Mouse (Mus musculus): ENCODE data around the gene D1Ertd622e. TPM values are rescaled to one million over a fixed set of nuclear protein-coding genes. Genes with fewer than 3 reads are reported as not detected.

Gene D1Ertd622e
- polyA plus RNA-seq, 1 experiment from 2014 or later = 55.5 TPM

DNA sequence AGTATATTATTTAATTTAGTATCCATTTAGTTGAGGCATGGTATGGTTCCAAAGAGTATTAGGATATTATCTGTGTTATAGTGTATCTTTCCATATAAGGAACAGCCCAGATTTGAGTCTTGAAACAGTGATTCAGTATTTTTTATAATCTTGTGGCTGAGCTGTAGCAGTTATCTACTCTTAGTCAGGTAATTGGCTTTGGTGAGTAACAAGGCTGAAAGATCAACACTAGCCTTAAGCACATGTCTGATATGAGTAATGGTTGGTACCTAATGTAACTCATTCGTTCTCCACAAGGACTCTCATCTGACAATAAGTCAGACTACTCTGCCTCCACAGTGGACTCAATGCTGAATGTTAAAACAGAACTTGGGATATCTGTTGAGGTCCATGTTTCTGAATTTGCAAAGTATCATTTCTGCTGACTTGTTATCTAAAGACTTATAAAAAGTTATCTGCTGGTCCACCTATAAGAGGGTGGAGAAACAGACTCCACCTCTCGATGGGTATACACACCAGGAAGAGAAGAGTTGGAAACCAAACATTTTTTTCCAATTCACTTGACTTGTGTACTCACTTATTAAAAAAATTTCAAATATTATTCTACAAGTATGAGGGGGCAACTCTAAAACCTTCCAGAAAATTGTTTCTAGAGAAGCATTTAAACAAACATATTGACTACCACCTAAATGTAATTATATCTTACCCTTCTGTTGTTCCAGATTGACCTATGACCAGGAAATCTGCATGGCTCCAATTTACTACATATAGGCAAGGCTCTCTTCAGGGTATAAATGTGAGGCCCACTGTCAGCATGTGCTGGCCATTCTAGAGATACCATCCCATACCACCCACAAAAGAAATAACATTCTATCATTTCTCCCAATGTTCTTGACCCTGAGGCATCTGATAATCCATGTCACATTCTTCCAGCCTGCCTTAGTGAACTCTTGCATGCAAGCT, 84.5 kb downstream of the D1Ertd622e start:
- no peak overlapping the region for H3K4me2 ChIP-seq
- DNase-seq (ENCODE audit: low spot score, missing footprints) (peak; percentile 35), ATAC-seq (ENCODE audit: low FRiP score) (no peak)
- H3K9ac ChIP-seq (ENCODE audit: low read length) = no peak overlapping the region
- no peaks in the 10 kb centered on the region for H3K4me1 ChIP-seq (ENCODE audit: control insufficient read depth, insufficient read depth, low read length)
- H3K27me3 ChIP-seq (ENCODE audit: control insufficient read depth, insufficient read depth, low read length) = no peaks in the 10 kb centered on the region
- no peaks in the 10 kb centered on the region for H3K9me3 ChIP-seq (ENCODE audit: control insufficient read depth, low read length)
- H3K36me3 ChIP-seq (ENCODE audit: control insufficient read depth, insufficient read depth, low read length) = no peaks in the 10 kb centered on the region
- no peak overlapping the region for H3K4me3 ChIP-seq (ENCODE audit: low read depth, low read length)
- no peak overlapping the region for H3K27ac ChIP-seq (ENCODE audit: low read depth, low read length)
- 80% methylated on average over 2 of the region's 2 CpGs for WGBS

- Histone ChIP-seq H3K4me2 (no peak overlapping the region), H3K9ac (ENCODE audit: low read length) (no peak overlapping the region), H3K27ac (ENCODE audit: low read depth, low read length) (no peak overlapping the region), H3K4me1 (ENCODE audit: control insufficient read depth, insufficient read depth, low read length) (no peaks in the 10 kb centered on the region), H3K4me3 (ENCODE audit: low read depth, low read length) (no peak overlapping the region), H3K27me3 (ENCODE audit: control insufficient read depth, insufficient read depth, low read length) (no peaks in the 10 kb centered on the region), H3K9me3 (ENCODE audit: control insufficient read depth, low read length) (no peaks in the 10 kb centered on the region), H3K36me3 (ENCODE audit: control insufficient read depth, insufficient read depth, low read length) (no peaks in the 10 kb centered on the region)
- WGBS = 91% methylated on average over 3 of the region's 3 CpGs
- ATAC-seq (ENCODE audit: low FRiP score) (no peak), DNase-seq (ENCODE audit: low spot score, missing footprints) (peak; percentile 74)
Observed at GRCm38 (mm10) chr1:97576576-97576975, 85.3 kb downstream of the D1Ertd622e start.

DNA sequence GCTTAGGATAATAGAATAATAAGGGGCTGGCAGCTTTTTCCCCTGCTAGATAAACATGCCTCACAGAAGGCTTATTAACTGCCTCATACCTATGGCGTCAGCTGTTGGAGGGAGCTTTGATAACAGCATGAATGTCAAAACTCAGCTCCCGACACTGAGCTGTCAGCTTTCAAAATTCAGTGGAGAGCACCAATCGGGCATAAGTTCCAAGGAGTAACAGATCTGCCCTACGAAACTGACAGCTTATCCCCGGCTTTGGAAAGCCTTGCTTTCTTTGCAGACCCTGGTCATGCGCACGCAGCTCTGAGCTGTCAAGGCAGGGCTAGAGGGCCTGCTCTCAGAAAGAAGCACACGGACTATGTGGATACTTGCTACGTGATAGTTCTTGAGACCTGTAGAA, 91.1 kb downstream of the D1Ertd622e start:
- Histone ChIP-seq H3K27me3 (ENCODE audit: control insufficient read depth, insufficient read depth, low read length) (no peaks in the 10 kb centered on the region), H3K4me3 (ENCODE audit: low read depth, low read length) (no peak overlapping the region), H3K9ac (ENCODE audit: low read length) (no peak overlapping the region), H3K27ac (ENCODE audit: low read depth, low read length) (no peak overlapping the region), H3K4me2 (no peak overlapping the region), H3K9me3 (ENCODE audit: control insufficient read depth, low read length) (no peaks in the 10 kb centered on the region), H3K4me1 (ENCODE audit: control insufficient read depth, insufficient read depth, low read length) (no peaks in the 10 kb centered on the region), H3K36me3 (ENCODE audit: control insufficient read depth, insufficient read depth, low read length) (no peaks in the 10 kb centered on the region)
- peak; percentile 84 for DNase-seq (ENCODE audit: low spot score, missing footprints)
- peak; percentile 58; the same call in 1 of the 2 replicates for ATAC-seq (ENCODE audit: low FRiP score)
- 52% methylated on average over 9 of the region's 9 CpGs for whole genome bisulfite sequencing

GRCm38 (mm10) chr1:97567956-97568355, 93.9 kb downstream of the D1Ertd622e start:
- H3K4me3 ChIP-seq (ENCODE audit: low read depth, low read length) = no peak overlapping the region
- H3K27ac ChIP-seq (ENCODE audit: low read depth, low read length) = no peak overlapping the region
- H3K4me1 ChIP-seq (ENCODE audit: control insufficient read depth, insufficient read depth, low read length) = no peaks in the 10 kb centered on the region
- no peaks in the 10 kb centered on the region for H3K9me3 ChIP-seq (ENCODE audit: control insufficient read depth, low read length)
- no peak overlapping the region for H3K9ac ChIP-seq (ENCODE audit: low read length)
- no peak for ATAC-seq (ENCODE audit: low FRiP score)
- no peaks in the 10 kb centered on the region for H3K27me3 ChIP-seq (ENCODE audit: control insufficient read depth, insufficient read depth, low read length)
- DNase-seq (ENCODE audit: low spot score, missing footprints) = no peak
- 91% methylated on average over 4 of the region's 4 CpGs for WGBS
- H3K4me2 ChIP-seq = no peak overlapping the region
- no peaks in the 10 kb centered on the region for H3K36me3 ChIP-seq (ENCODE audit: control insufficient read depth, insufficient read depth, low read length)

DNA sequence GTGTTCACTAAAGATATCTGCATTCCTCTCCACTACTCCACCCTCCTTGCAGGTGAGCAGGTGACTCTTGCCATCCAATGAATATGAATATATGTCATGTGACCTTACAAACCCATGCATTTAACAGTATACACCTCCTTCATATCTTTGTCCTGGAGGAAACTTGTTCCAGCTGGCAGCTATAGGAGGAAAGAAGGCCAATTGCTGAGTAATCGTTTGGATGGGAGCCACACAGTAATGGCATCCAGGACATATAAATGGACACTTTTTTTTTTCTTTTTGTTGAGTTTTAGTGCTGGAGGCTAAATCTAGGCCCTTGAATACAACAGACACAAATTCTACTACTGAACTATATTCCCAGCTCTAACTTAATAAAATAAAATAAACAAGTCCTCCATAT, 97.2 kb downstream of the D1Ertd622e start:
- ATAC-seq (ENCODE audit: low FRiP score) (no peak), DNase-seq (ENCODE audit: low spot score, missing footprints) (no peak)
- Histone ChIP-seq H3K9ac (ENCODE audit: low read length) (no peak overlapping the region), H3K36me3 (ENCODE audit: control insufficient read depth, insufficient read depth, low read length) (no peaks in the 10 kb centered on the region), H3K9me3 (ENCODE audit: control insufficient read depth, low read length) (no peaks in the 10 kb centered on the region), H3K4me3 (ENCODE audit: low read depth, low read length) (no peak overlapping the region), H3K27me3 (ENCODE audit: control insufficient read depth, insufficient read depth, low read length) (no peaks in the 10 kb centered on the region), H3K27ac (ENCODE audit: low read depth, low read length) (no peak overlapping the region), H3K4me1 (ENCODE audit: control insufficient read depth, insufficient read depth, low read length) (no peaks in the 10 kb centered on the region), H3K4me2 (no peak overlapping the region)
- WGBS = 92% methylated on average over 1 of the region's 1 CpGs

DNA sequence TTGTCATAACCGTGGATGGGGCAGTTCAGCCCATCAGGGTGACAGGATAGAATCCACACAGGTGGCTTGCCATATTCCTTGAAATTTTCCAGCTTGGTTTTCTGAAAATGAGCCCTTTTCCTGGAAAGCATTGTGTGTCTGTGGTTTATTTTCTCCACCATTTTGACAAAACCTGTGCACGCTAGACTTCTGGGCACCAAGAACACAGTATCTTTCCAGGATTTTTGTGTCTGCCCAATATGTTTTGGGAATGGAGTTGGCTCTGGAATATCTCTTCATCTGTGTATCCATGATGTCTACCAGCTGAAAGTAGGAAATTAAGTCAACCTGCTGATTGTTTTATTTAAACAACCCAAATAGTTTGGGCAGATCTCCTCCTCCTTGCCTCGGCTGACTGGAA, 99.0 kb downstream of the D1Ertd622e start:
- no peak overlapping the region for H3K9ac ChIP-seq (ENCODE audit: low read length)
- no peaks in the 10 kb centered on the region for H3K27me3 ChIP-seq (ENCODE audit: control insufficient read depth, insufficient read depth, low read length)
- no peak overlapping the region for H3K4me2 ChIP-seq
- H3K4me3 ChIP-seq (ENCODE audit: low read depth, low read length) = no peak overlapping the region
- no peak overlapping the region for H3K27ac ChIP-seq (ENCODE audit: low read depth, low read length)
- H3K9me3 ChIP-seq (ENCODE audit: control insufficient read depth, low read length) = no peaks in the 10 kb centered on the region
- no peak for DNase-seq (ENCODE audit: low spot score, missing footprints)
- ATAC-seq (ENCODE audit: low FRiP score) = no peak
- no peaks in the 10 kb centered on the region for H3K36me3 ChIP-seq (ENCODE audit: control insufficient read depth, insufficient read depth, low read length)
- 91% methylated on average over 3 of the region's 3 CpGs for WGBS
- H3K4me1 ChIP-seq (ENCODE audit: control insufficient read depth, insufficient read depth, low read length) = no peaks in the 10 kb centered on the region

Other genes starting within 250 kb of the D1Ertd622e start
- gene Gin1, start 108.1 kb upstream of the D1Ertd622e start, polyA plus RNA-seq (2014; fragmentation: Nextera tagmentation; extraction: Ambion mirVana) = 14.2 and 16.2 TPM in 2 replicates
- 43.6 and 50.5 TPM in 2 replicates for gene Ppip5k2, start 108.3 kb upstream of the D1Ertd622e start, polyA plus RNA-seq (2014; fragmentation: Nextera tagmentation; extraction: Ambion mirVana)